Mouse (Mus musculus): ENCODE results near the gene Dpm1.

The Dpm1 gene

GRCm38 (mm10) chr2:168161514-168161971 lies 68.8 kb downstream of the Dpm1 start:
- DNase-seq: no peak

DNA sequence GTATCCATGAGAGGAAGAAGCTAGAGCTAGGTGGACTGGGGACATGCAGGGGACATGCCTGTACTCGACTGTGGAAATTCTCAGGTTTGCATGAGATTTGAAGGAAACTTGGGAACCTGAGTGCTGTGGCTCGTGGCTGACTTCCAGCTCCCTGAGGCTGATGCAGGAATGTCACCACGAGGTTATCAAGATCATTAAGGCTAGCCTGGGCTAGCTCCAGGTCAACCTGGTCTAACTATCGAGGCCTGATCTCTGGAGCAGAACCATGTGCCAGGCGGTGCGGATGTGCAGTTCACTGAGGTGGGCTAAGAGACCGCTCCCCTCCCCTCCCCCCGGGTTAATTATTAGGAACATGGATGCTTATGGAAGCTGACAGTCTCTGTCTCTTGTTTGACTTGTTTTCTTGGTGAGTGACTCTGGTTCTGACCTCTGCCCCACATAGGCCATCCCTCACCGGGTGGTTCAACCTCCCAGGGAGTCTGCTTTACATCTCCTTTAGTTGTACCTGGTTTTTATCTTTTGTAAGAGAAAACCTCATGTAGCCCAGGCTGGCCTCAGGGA lies 69.9 kb downstream of the Dpm1 start:
- DNase-seq: no peak
